In genomic region chr7:126739551-126739950, GRCm38 (mm10) we compare ENCODE assay signal across 18 mouse cellular contexts. TPM values are rescaled to one million over a fixed set of nuclear protein-coding genes. Genes with fewer than 3 reads are reported as not detected.
DNase-seq lines count a peak whose midpoint lies in the region; ATAC-seq lines count a peak whose summit lies in the region.
"Had no signal": no experiment of that assay in that cellular context is flagged by ENCODE, and none has a peak within 500 bp of the region (broad histone marks: within the 10 kb centered on the region; RNA-seq: fewer than 3 reads in every experiment).

No protein-coding gene starts in this region.

- WGBS in lung, embryonic 16.5 days = 80% methylated on average over 17 of the region's 17 CpGs
- WGBS in intestine, embryonic 16.5 days = 87% methylated on average over 17 of the region's 17 CpGs

- H3K4me2 ChIP-seq in lung, embryonic 16.5 days (ENCODE audit: low read depth, low read length) = no peak overlapping the region
- H3K4me2 ChIP-seq in intestine, embryonic 16.5 days (ENCODE audit: low read depth, low read length) = no peak overlapping the region
- H3K4me2 ChIP-seq: embryonic facial prominence, embryonic 13.5 days; liver, embryonic 15.5 days; midbrain, embryonic 11.5 days; neural tube, embryonic 13.5 days had no signal

- H3K27me3 ChIP-seq in lung, embryonic 16.5 days (ENCODE audit: control insufficient read depth, insufficient read depth, low read depth, low read length) = no peaks in the 10 kb centered on the region
- H3K27me3 ChIP-seq in intestine, embryonic 16.5 days (replicated peaks; ENCODE audit: control insufficient read depth, insufficient read depth, low read length) = no peaks in the 10 kb centered on the region
- H3K27me3 ChIP-seq: embryonic facial prominence, embryonic 13.5 days; liver, embryonic 15.5 days; neural tube, embryonic 13.5 days had no signal

- DNase-seq in frontal cortex, postnatal 14 days (ENCODE audit: low spot score in 2 of 2) = no peak
- DNase-seq in lung, postnatal 14 days = no peak
- peak; percentile 88 for DNase-seq in right cerebral cortex, adult 18-20 months
- no peak for DNase-seq in urinary bladder, postnatal 25 days (ENCODE audit: low spot score)
- DNase-seq: adrenal gland, postnatal 10 days; cerebellum, adult 8-10 months; spleen, adult 18-20 months had no signal

- no peak overlapping the region for H3K9ac ChIP-seq in lung, embryonic 16.5 days (ENCODE audit: low read length)
- H3K9ac ChIP-seq in intestine, embryonic 16.5 days (ENCODE audit: low read depth, low read length) = no peak overlapping the region
- H3K9ac ChIP-seq: embryonic facial prominence, embryonic 13.5 days; liver, embryonic 15.5 days; neural tube, embryonic 13.5 days had no signal

- H3K4me3 ChIP-seq in lung, embryonic 16.5 days (ENCODE audit: low read length) = no peak overlapping the region
- H3K4me3 ChIP-seq in intestine, embryonic 16.5 days (ENCODE audit: low read length) = no peak overlapping the region
- H3K4me3 ChIP-seq: embryonic facial prominence, embryonic 13.5 days; liver, embryonic 15.5 days; neural tube, embryonic 13.5 days had no signal

- no peaks in the 10 kb centered on the region for H3K4me1 ChIP-seq in lung, embryonic 16.5 days (replicated peaks; ENCODE audit: control insufficient read depth, insufficient read depth, low read length)
- no peaks in the 10 kb centered on the region for H3K4me1 ChIP-seq in intestine, embryonic 16.5 days (ENCODE audit: control insufficient read depth, insufficient read depth, low read length)
- H3K4me1 ChIP-seq: embryonic facial prominence, embryonic 13.5 days; neural tube, embryonic 13.5 days had no signal

- H3K9me3 ChIP-seq in lung, embryonic 16.5 days (ENCODE audit: control insufficient read depth, low read length) = no peaks in the 10 kb centered on the region
- H3K9me3 ChIP-seq in intestine, embryonic 16.5 days (ENCODE audit: control insufficient read depth, low read length) = no peaks in the 10 kb centered on the region
- H3K9me3 ChIP-seq: embryonic facial prominence, embryonic 13.5 days; liver, embryonic 15.5 days; neural tube, embryonic 13.5 days had no signal

- H3K27ac ChIP-seq in lung, embryonic 16.5 days (ENCODE audit: low read length) = no peak overlapping the region
- H3K27ac ChIP-seq in intestine, embryonic 16.5 days (ENCODE audit: low read length) = no peak overlapping the region
- H3K27ac ChIP-seq: embryonic facial prominence, embryonic 13.5 days; liver, embryonic 15.5 days; neural tube, embryonic 13.5 days had no signal

- peak; percentile 93 for ATAC-seq in frontal cortex, adult (ENCODE audit: low TSS enrichment)
- peak; percentile 20; the same call in 1 of the 2 replicates for ATAC-seq in lung, embryonic 16.5 days (ENCODE audit: low read depth)
- no peak for ATAC-seq in intestine, embryonic 16.5 days
- no peak for ATAC-seq in megakaryocyte progenitor cell, adult 5-6 weeks (replicated peaks; ENCODE audit: poor library complexity)
- ATAC-seq: intestine, postnatal 0 days had no signal

- H3K36me3 ChIP-seq in lung, embryonic 16.5 days (ENCODE audit: control insufficient read depth, insufficient read depth, low read length) = no peaks in the 10 kb centered on the region
- no peaks in the 10 kb centered on the region for H3K36me3 ChIP-seq in intestine, embryonic 16.5 days (ENCODE audit: control insufficient read depth, insufficient read depth, low read length)
- H3K36me3 ChIP-seq: embryonic facial prominence, embryonic 13.5 days; liver, embryonic 15.5 days; neural tube, embryonic 13.5 days had no signal

RNA-seq across cellular contexts. Expression of gene Mapk3, which starts 19.9 kb away (rescaled TPM):
- polyA plus RNA-seq in lung, embryonic 16.5 days (2015; fragmentation: Nextera tagmentation; extraction: Ambion mirVana) = 138 and 139 TPM in 2 replicates
- 122 and 126 TPM in 2 replicates for polyA plus RNA-seq in intestine, embryonic 16.5 days (2015; fragmentation: Nextera tagmentation; extraction: Ambion mirVana)
- total RNA-seq in megakaryocyte progenitor cell, adult 5-6 weeks (2015) = 86.5 and 106 TPM in 2 replicates
- 36.0 and 41.3 TPM in 2 replicates for total RNA-seq in megakaryocyte progenitor cell, adult 5-6 weeks (2017)

RNA-seq across cellular contexts. Expression of gene Gdpd3, which starts 26.6 kb away (rescaled TPM):
- polyA plus RNA-seq in lung, embryonic 16.5 days (2015; fragmentation: Nextera tagmentation; extraction: Ambion mirVana) = 2.9 and 4.2 TPM in 2 replicates
- 1.4 and 2.1 TPM in 2 replicates for polyA plus RNA-seq in intestine, embryonic 16.5 days (2015; fragmentation: Nextera tagmentation; extraction: Ambion mirVana)
- total RNA-seq in megakaryocyte progenitor cell, adult 5-6 weeks (2015) = 8.4 and 13.3 TPM in 2 replicates
- 7.1 and 7.7 TPM in 2 replicates for total RNA-seq in megakaryocyte progenitor cell, adult 5-6 weeks (2017)

RNA-seq across cellular contexts. Expression of gene Coro1a, which starts 32.0 kb away (rescaled TPM):
- 42.4 and 59.5 TPM in 2 replicates for polyA plus RNA-seq in lung, embryonic 16.5 days (2015; fragmentation: Nextera tagmentation; extraction: Ambion mirVana)
- polyA plus RNA-seq in intestine, embryonic 16.5 days (2015; fragmentation: Nextera tagmentation; extraction: Ambion mirVana) = 38.0 and 38.7 TPM in 2 replicates
- total RNA-seq in megakaryocyte progenitor cell, adult 5-6 weeks (2015) = 259 and 365 TPM in 2 replicates
- total RNA-seq in megakaryocyte progenitor cell, adult 5-6 weeks (2017) = 366 and 525 TPM in 2 replicates

RNA-seq across cellular contexts. Expression of gene Ypel3, which starts 37.2 kb away (rescaled TPM):
- 111 and 123 TPM in 2 replicates for polyA plus RNA-seq in lung, embryonic 16.5 days (2015; fragmentation: Nextera tagmentation; extraction: Ambion mirVana)
- 59.5 and 61.5 TPM in 2 replicates for polyA plus RNA-seq in intestine, embryonic 16.5 days (2015; fragmentation: Nextera tagmentation; extraction: Ambion mirVana)
- 25.4 and 32.4 TPM in 2 replicates for total RNA-seq in megakaryocyte progenitor cell, adult 5-6 weeks (2015)
- 11.8 and 15.1 TPM in 2 replicates for total RNA-seq in megakaryocyte progenitor cell, adult 5-6 weeks (2017)

RNA-seq across cellular contexts. Expression of gene Tbx6, which starts 41.7 kb away (rescaled TPM):
- polyA plus RNA-seq in lung, embryonic 16.5 days (2015; fragmentation: Nextera tagmentation; extraction: Ambion mirVana) = 0.25 and 0.68 TPM in 2 replicates
- 0.36 and 0.37 TPM in 2 replicates for polyA plus RNA-seq in intestine, embryonic 16.5 days (2015; fragmentation: Nextera tagmentation; extraction: Ambion mirVana)
- total RNA-seq in megakaryocyte progenitor cell, adult 5-6 weeks (2015) = 0.34 and 0.42 TPM in 2 replicates
- 0.14 TPM in 1 of 2 replicates, not detected in the other for total RNA-seq in megakaryocyte progenitor cell, adult 5-6 weeks (2017)
- total RNA-seq: common myeloid progenitor, adult 5-6 weeks; hematopoietic stem cell, adult 5-6 weeks had no signal

Comparison
In these comparisons a context has a peak if more than half of its experiments do, and no peak if none do; other contexts are left out.
1. ATAC-seq: peak in frontal cortex, adult (single experiment) and lung, embryonic 16.5 days (single experiment); none in intestine, embryonic 16.5 days (single experiment) and megakaryocyte progenitor cell, adult 5-6 weeks (single experiment).